Mouse (Mus musculus) embryonic fibroblast, embryonic 13.5 days (primary cell): ENCODE data around the gene Tnk2.

Source experiments
- CTCF ChIP-seq: IDR thresholded peaks from 2 replicates; pipeline ENCODE4 v1.5.1; 2011; ENCODE audit warnings: mild to moderate bottlenecking, control low read depth, low read length, moderate library complexity, borderline replicate concordance; ENCODE audit not compliant: insufficient read depth
- POLR2A ChIP-seq: IDR thresholded peaks from 2 replicates; pipeline ENCODE4 v1.6.1; 2011; ENCODE audit warnings: low read depth, mild to moderate bottlenecking, control low read depth, low read length, moderate library complexity

GRCm38 (mm10) chr16:32659385-32659784, 15.7 kb downstream of the Tnk2 start:
- TF ChIP-seq POLR2A = no peak
- TF ChIP-seq CTCF = peak; percentile 65; the same call in 1 of the 2 replicates
